In genomic region chr12:11887291-11887690, GRCm38 (mm10) we compare ENCODE assay signal across 26 mouse cellular contexts.
DNase-seq lines count a peak whose midpoint lies in the region; ATAC-seq and TF ChIP-seq lines count a peak whose summit lies in the region.
"Had no signal": no experiment of that assay in that cellular context is flagged by ENCODE, and none has a peak within 500 bp of the region (broad histone marks: within the 10 kb centered on the region; RNA-seq: fewer than 3 reads in every experiment).

No protein-coding gene starts in this region.

- ATAC-seq in lung, embryonic 14.5 days (ENCODE audit: insufficient read depth): no peak
- ATAC-seq: forebrain, embryonic 15.5 days; hindbrain, postnatal 0 days; inflammation-experienced regulatory T-cells, adult 6 months; intestine, embryonic 16.5 days had no signal

- no peak overlapping the region for H3K9ac ChIP-seq in lung, embryonic 14.5 days
- H3K9ac ChIP-seq: embryonic facial prominence, embryonic 12.5 days; embryonic facial prominence, embryonic 15.5 days; forebrain, embryonic 15.5 days; heart, embryonic 13.5 days; hindbrain, embryonic 14.5 days had no signal

- H3K4me1 ChIP-seq in lung, embryonic 14.5 days (ENCODE audit: insufficient read depth): no peaks in the 10 kb centered on the region
- H3K4me1 ChIP-seq: embryonic facial prominence, embryonic 12.5 days; embryonic facial prominence, embryonic 15.5 days; forebrain, embryonic 15.5 days; heart, embryonic 10.5 days; heart, embryonic 13.5 days had no signal

- H3K4me2 ChIP-seq in lung, embryonic 14.5 days: no peak overlapping the region
- H3K4me2 ChIP-seq: embryonic facial prominence, embryonic 12.5 days; embryonic facial prominence, embryonic 15.5 days; forebrain, embryonic 15.5 days; heart, embryonic 13.5 days; hindbrain, embryonic 14.5 days had no signal

- H3K36me3 ChIP-seq in lung, embryonic 14.5 days (ENCODE audit: insufficient read depth): no peaks in the 10 kb centered on the region
- H3K36me3 ChIP-seq: embryonic facial prominence, embryonic 12.5 days; embryonic facial prominence, embryonic 15.5 days; forebrain, embryonic 15.5 days; G1E; heart, embryonic 10.5 days; heart, embryonic 13.5 days had no signal

- no peak for TF ChIP-seq CTCF in lung, embryonic 14.5 days (IDR thresholded peaks at IDR 0.05; ENCODE audit: low read depth)

- no peaks in the 10 kb centered on the region for H3K9me3 ChIP-seq in lung, embryonic 14.5 days (ENCODE audit: low read depth, low read length)
- H3K9me3 ChIP-seq: embryonic facial prominence, embryonic 12.5 days; embryonic facial prominence, embryonic 15.5 days; forebrain, embryonic 15.5 days; heart, embryonic 10.5 days; heart, embryonic 13.5 days had no signal

- DNase-seq in lung, embryonic 14.5 days: peak; percentile 39
- DNase-seq in lung, postnatal 36 days: no peak
- peak; percentile 64 for DNase-seq in adrenal gland, adult 2 months
- peak; percentile 70 for DNase-seq in adrenal gland, postnatal 14 days
- DNase-seq in kidney, postnatal 36 days: no peak
- DNase-seq in kidney, adult 11 months: no peak
- DNase-seq in heart, adult 8-10 months (ENCODE audit: low spot score): no peak
- DNase-seq: B cell, adult 2 months; cerebellum, adult 2 months; cerebellum, adult 9-11 months; cerebellum, postnatal 25 days; gastrocnemius, postnatal 25 days; heart, adult 18-20 months; heart, postnatal 14 days; heart, postnatal 4 days had no signal

- H3K27me3 ChIP-seq in lung, embryonic 14.5 days (ENCODE audit: insufficient read depth, low read length): no peaks in the 10 kb centered on the region
- H3K27me3 ChIP-seq: CH12.LX; embryonic facial prominence, embryonic 12.5 days; embryonic facial prominence, embryonic 15.5 days; forebrain, embryonic 15.5 days; heart, embryonic 13.5 days had no signal

- H3K27ac ChIP-seq in lung, embryonic 14.5 days (ENCODE audit: low read depth): no peak overlapping the region
- H3K27ac ChIP-seq: embryonic facial prominence, embryonic 12.5 days; embryonic facial prominence, embryonic 15.5 days; forebrain, embryonic 15.5 days; heart, embryonic 10.5 days; heart, embryonic 13.5 days; hindbrain, embryonic 14.5 days; hindbrain, postnatal 0 days had no signal

- H3K4me3 ChIP-seq in lung, embryonic 14.5 days (ENCODE audit: low read depth, low read length): no peak overlapping the region
- H3K4me3 ChIP-seq: embryonic facial prominence, embryonic 12.5 days; embryonic facial prominence, embryonic 15.5 days; forebrain, embryonic 15.5 days; heart, embryonic 10.5 days; heart, embryonic 13.5 days had no signal

Comparison
In these comparisons a context has a peak if more than half of its experiments do, and no peak if none do; other contexts are left out.
1. DNase-seq: peak in lung, embryonic 14.5 days (single experiment), adrenal gland, adult 2 months (single experiment) and adrenal gland, postnatal 14 days (single experiment); none in lung, postnatal 36 days (single experiment), kidney, postnatal 36 days (0 of 2), kidney, adult 11 months (single experiment) and heart, adult 8-10 months (single experiment).